Mouse (Mus musculus) layer of hippocampus, postnatal 14 days (tissue): ENCODE data around the gene Alox12. TPM values are rescaled to one million over a fixed set of nuclear protein-coding genes. Genes with fewer than 3 reads are reported as not detected.

ENCODE experiments used
- DNase-seq, 2 experiments: peaks; one replicate each; pipeline ENCODE4 v3.0.0; 2021 to 2022; ENCODE audit warnings: low spot score in 2 of 2, mixed read lengths in 1 of 2
- long read RNA-seq, 2 experiments: library from polyadenylated mRNA; stranded (forward); transcript quantifications; one replicate each; pipeline ENCODE4 v2.0.0; 2021
- total RNA-seq, 2 experiments: library from RNA; stranded (reverse); gene quantifications; 2 replicates each; pipeline ENCODE4 v1.2.3; 2021

Gene Alox12
- total RNA-seq: under 1 TPM in 1 of 2 experiments, not detected in 1; 0.48 TPM
- long read RNA-seq, experiment 1: 0 reads
- long read RNA-seq, experiment 2: 0 reads

DNA sequence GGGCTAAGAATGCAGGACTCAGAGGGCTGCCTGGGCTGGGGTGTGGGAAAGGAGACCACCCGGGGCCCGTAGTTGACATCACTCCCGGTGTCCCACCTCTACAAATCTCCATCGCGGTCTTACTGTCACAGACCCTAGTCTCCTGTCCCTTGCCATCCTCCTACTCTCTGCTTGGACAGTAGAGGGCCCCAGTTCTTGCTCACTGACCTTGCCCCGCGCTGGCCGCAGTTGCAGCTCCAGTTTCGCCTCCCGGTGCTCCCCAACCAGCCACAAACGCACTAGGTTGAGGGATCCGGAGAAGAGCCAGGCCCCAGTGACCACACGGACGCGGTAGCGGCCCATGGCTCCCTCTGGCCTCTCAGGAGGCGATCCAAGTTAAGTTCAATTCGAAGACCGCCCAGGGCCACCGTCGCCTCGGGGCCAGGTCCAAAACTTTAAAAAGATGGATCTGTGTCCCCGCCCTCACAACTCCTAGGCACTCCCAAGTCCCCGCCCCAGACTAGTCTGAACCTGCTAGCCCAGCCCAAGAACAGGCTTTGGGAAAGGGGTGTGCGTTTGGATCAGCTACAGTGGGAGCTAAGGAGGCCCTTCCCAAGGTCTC lies at the start of gene Alox12:
Gene Alox12, minus strand, starts transcription at position 423 of the 601 bp plus-strand sequence.
- no peak for DNase-seq

GRCm38 (mm10) chr11:70302293-70302692 lies 47.1 kb upstream of the Alox12 start:
- DNase-seq: no peak

DNA sequence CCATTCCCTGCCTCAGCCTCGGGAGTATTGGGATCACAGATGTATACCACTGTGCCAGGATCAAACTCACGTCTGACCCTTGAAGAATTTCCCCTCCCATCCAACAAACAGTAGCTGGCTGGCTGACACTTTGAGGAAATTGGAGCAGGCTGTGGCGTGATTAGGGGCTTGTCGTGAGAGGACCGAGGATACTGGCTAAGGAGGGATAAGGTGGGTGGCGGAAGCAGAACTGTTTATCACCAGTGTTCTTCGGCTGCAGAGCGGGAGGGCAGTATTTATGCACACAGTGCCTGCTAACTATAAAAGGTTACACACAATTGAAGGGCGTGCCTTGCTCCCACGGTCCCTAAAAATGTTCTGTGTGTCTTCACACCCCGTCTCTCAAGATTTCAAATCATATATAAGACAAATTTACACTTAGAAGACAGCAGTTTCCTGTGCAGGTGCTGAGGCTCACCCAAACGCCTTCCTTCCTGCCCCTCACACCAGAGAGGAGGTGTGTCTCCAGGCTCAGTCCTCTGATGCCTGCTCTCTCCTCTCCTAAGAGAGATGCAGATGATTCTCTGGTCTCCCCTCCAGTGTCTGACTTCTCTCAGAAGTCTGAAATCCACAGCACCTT lies 42.8 kb upstream of the Alox12 start:
- no peak for DNase-seq

GRCm38 (mm10) chr11:70297405-70297804 lies 42.3 kb upstream of the Alox12 start:
- DNase-seq: no peak

GRCm38 (mm10) chr11:70293881-70294280 lies 38.7 kb upstream of the Alox12 start:
- DNase-seq: peak; percentile 42 to 55

DNA sequence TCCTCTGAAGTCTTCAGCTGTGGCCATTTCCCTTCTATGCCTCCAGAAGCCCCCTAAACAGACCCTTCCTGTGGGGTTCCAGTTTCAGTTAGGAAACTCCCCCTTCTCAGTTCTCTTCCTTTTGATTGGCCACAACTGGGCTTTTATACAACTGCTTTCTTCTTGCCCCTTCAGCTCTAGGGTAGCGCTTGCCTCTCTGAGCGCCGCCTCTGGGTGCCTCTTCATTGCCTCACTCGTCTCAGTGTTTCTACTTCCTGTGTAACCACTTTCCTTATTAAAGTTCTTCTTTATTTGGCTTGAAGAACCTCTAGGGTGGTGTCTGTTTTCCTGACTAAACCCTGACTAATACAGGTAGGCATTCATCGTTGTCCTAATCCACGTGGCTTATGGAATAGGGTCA lies 36.1 kb upstream of the Alox12 start:
- no peak for DNase-seq

DNA sequence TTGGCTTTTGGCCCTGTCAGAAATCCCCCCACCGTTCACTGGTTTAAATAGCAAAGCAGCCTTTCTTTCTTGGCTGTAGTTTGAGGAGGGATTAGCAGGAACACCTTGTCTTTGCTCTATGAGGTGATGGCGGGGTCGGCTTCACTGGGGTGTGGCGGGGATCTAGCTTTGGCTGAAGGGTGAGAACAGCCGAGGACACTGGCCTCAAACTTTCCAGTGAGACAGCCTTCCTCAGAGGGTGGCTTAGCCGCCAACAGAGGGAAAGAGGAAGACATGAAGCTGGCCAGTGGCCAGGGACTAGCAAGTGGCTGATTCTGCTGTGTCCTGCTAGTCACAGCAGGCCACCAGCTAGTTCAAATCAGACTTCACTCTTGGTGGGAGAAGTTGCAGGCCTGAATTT lies 34.1 kb upstream of the Alox12 start:
- peak; percentile 9 to 45 for DNase-seq

- DNase-seq: no peak
Measured at GRCm38 (mm10) chr11:70288102-70288501, 32.9 kb upstream of the Alox12 start.

- DNase-seq: no peak
Measured at GRCm38 (mm10) chr11:70285686-70286085, 30.5 kb upstream of the Alox12 start.

GRCm38 (mm10) chr11:70284757-70285156 lies 29.6 kb upstream of the Alox12 start:
- no peak for DNase-seq

DNA sequence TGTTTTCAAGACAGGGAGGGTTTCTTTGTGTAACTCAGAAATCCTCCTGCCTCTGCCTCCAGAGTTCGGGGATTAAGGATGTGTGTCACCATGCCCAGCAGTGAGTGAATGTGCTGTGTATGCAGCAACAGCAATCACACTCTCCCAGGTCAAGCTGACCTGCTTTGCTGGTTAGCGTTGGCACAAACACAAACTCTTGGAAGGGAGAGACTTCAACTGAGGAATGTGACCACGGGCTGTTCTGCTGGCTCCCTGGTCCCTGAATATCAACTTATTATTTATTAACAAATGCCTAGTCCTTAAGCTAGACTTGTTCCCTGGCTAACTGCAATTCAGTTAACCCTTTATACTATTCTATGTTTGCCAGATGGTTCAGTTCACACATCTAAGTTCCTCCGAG lies 28.5 kb upstream of the Alox12 start:
- DNase-seq: no peak

GRCm38 (mm10) chr11:70280441-70280840 lies 25.3 kb upstream of the Alox12 start:
- peak in 1 of 2 experiments; percentile 14 for DNase-seq

DNA sequence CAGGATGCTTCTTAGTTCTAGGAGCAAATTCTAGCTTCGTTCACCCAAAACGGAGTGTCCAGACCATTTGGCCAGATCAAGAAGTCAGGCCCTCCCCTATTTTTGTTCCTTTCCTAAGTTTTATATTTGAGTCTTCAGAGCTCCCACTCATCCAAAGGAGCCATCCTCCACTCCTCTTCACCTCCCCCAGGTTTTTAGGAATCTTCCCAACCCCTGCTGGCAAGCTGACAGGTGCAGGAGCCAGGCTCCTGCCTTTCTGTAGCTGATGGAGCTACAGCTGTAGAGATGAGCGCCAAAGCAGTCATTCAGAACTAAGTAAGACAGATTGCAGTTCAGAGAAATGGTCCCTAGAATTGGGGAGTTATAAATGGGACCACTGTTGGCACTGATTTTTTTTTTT lies 23.8 kb upstream of the Alox12 start:
- no peak for DNase-seq

- peak in 1 of 2 experiments; percentile 20 for DNase-seq
Measured at GRCm38 (mm10) chr11:70271641-70272040, 16.5 kb upstream of the Alox12 start.

GRCm38 (mm10) chr11:70266405-70266804 lies 11.3 kb upstream of the Alox12 start:
- DNase-seq: no peak

DNA sequence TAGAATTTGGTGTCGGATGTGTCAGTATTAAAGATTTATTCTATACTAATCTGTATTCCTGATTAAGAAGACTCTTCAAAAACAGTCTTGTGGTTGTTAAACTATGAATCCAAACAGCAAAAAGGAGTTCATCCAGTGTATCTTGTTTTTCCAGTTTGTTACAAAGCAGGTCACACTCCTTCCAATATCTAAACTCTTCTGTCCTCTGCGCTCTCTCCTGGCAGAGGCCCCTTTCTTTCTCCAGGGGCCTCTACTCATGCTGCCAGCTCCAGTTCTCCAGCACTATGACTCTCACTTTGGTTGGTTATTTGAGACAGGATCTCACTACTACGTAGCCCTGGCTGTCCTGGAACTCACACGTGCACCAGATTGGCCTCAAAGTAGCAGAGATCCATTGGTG lies 10.7 kb upstream of the Alox12 start:
- DNase-seq: no peak

GRCm38 (mm10) chr11:70265252-70265651 lies 10.1 kb upstream of the Alox12 start:
- no peak for DNase-seq

DNA sequence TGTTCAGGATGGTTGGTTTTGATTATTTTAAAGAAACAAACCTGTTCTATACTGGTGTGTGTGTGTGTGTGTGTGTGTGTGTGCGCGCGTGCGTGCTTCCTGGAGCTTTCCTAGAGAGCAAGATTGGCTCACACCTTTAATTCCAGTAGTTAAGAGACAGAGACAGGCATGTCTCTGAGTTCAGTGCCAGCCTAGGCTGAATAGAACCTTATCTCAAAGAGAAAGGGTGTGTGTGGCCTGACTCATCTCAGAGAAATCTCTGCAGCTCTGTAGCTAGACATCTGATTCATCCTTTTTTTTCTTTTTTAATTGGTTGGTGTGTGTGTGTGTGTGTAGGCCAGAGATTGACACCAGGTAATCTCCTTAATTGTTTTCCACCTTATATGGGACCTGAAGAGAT lies 3.9 kb upstream of the Alox12 start:
- DNase-seq: no peak

GRCm38 (mm10) chr11:70254337-70254736 lies 816 bp downstream of the Alox12 start:
- DNase-seq: no peak

- DNase-seq: no peak
Measured at GRCm38 (mm10) chr11:70251853-70252252, 3.3 kb downstream of the Alox12 start.

GRCm38 (mm10) chr11:70250150-70250549 lies 5.0 kb downstream of the Alox12 start:
- DNase-seq: no peak

- peak in 1 of 2 experiments; percentile 68 for DNase-seq
Measured at GRCm38 (mm10) chr11:70247136-70247845, 7.9 kb downstream of the Alox12 start.
